Mouse (Mus musculus): ENCODE measurements around the gene Crb2.
A peak's percentile ranks its signal among the peaks of the same experiment; 100 is the strongest.

The Crb2 gene

GRCm38 (mm10) chr2:37799137-37799536, 23.1 kb downstream of the Crb2 start:
- no peak for DNase-seq (ENCODE audit: low spot score)

GRCm38 (mm10) chr2:37801687-37802086, 25.6 kb downstream of the Crb2 start:
- no peak for DNase-seq (ENCODE audit: low spot score)

DNA sequence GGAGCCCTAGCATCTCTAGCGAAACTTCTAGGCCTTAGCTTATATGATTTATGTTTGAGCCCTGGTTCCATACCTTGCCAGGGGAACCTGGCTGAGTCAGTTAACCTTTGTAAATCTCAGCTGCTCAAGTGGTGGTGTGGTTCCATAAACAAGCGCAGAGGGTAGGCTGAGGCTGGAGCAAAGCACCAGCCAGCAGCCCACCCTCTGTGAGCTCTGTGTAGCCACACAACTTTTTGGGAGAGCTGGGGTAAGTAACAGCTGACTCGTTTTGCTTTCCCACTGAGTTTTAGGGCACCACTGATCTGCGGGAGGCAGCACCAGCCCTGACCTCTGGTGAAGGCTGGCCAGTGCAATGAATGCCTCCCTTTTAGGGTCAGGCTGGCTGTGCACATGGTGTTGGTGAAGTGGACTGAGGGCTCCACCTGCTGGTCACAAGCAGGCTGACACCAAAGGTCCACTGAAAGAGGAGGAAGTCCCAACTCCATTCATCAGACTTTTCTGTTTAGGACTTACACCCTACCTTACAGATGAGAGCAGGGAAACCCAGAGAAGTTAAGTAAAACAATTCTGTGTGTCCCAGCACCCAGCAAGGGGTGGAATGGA, 26.7 kb downstream of the Crb2 start:
- peak; percentile 92 for DNase-seq (ENCODE audit: low spot score)

DNA sequence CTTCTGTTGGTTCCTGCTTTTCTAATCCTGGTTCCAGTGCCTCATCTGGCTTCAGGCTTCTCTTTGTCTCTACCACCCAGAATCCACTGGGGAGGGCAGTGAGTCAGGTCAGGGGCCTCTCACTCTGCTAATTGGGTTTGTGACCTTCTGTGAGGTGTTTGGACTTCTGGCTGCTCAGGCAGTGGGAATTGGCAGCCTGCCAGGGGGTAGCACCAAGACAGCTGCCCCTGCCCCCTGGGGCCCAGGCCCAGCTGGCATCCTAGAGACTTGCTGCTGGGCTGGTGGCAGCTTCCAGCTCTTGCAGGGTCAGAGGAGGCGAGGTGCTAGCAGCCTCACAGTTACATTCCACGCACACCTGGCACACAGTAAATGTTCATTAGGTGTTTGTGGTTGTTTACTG, 35.6 kb downstream of the Crb2 start:
- peak; percentile 96 for DNase-seq (ENCODE audit: low spot score)

- DNase-seq (ENCODE audit: low spot score) = peak; percentile 6
These were observed 36.4 kb downstream of the Crb2 start for GRCm38 (mm10) chr2:37812401-37812800.

DNA sequence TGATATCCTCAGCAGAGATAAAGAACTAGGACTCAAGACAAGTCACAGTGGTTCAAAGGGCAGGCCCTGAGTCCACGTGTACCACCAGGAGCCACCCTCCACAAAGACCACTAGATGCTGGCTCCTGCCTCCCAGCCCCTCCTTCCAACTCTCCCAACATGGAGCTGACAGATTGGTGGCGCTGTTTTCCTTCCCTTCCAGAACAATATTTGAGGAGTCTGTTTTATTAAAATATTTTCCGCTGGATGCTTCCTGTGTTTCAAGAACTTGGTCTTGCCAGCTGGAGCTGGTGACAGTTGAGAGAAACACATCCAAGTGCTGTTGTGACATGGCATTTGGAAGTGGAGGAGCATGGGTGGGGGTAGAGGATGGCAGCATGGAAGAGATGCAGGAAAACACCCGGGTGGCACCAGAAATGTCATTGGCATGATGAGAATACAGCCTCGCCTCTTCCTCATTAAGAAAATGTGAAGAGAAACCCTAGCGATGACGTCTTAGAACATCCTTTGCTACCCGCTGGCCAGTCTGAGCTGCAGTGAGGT, 38.8 kb downstream of the Crb2 start:
- DNase-seq (ENCODE audit: low spot score) = peak; percentile 21

DNA sequence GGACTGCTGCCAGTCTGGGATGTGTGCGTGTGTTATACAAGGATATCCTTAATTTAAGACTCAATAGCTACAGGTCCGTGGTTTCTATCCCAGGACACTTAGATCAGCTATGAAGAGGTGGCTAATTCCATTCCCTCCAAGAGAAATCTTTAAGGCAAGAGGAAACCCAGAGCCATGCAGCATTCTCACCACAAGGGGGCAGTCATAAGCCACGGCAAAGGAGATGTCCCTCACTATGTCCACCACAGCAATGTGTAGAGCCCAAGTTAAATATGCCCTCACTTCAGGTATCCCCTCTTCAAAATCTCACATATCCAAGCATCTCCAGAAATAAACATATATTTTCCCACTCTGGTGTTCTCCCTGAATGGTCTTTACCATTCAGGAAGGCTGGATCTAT, 39.6 kb downstream of the Crb2 start:
- DNase-seq (ENCODE audit: low spot score) = peak; percentile 93

GRCm38 (mm10) chr2:37818761-37819525, 42.9 kb downstream of the Crb2 start:
- DNase-seq (ENCODE audit: low spot score) = peak; percentile 48

DNA sequence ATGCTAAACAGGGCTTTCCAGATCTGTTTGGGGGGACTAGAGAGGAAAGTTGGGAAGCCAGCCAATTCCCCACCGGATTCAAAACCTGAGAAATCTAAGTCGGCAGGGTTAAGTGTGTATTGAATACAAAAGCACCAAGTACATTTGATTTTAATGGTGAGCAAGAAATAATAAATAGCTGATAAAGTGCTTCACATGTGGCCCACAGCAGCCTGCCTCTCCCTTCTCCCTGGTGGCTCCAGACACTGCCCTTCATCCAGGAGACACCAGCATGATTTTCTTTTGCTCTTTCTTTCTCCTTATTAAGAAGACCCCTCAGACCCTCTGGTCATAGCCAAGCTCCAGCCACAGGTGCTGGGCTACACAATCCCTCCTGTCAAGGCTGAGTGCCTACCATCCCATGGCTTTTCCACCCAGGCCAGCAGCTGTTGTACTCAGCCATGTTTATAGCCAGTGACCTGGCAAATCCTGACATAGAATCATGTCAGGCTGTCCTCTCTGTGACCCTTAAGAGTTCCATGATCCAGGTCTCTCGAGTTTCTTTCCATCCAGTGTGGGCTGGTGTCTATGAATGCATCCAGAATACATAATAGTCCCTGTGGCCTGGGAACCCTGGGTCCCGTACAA, 43.6 kb downstream of the Crb2 start:
- DNase-seq (ENCODE audit: low spot score) = peak; percentile 7

GRCm38 (mm10) chr2:37822122-37822521, 46.1 kb downstream of the Crb2 start:
- DNase-seq (ENCODE audit: low spot score) = no peak

DNA sequence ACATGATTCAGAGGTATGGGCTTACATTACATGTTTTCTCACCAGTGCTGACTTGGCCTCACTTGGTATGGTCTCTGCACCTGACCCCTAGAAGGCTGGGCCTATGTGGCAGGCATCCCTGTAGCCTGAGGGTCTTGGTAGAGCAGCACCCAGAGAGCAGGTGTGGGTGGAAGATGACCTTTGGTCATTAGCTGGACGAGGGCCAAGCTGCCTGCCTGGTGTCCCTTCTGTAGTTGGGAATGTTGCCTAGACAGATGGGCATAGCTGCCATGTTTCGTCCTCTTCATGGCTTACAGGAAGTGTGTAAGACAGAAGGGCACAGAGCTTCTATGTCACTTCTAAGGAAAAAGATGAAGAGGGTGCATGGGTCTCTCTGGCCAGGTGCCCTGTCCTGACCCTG, 47.8 kb downstream of the Crb2 start:
- no peak for DNase-seq (ENCODE audit: low spot score)

DNA sequence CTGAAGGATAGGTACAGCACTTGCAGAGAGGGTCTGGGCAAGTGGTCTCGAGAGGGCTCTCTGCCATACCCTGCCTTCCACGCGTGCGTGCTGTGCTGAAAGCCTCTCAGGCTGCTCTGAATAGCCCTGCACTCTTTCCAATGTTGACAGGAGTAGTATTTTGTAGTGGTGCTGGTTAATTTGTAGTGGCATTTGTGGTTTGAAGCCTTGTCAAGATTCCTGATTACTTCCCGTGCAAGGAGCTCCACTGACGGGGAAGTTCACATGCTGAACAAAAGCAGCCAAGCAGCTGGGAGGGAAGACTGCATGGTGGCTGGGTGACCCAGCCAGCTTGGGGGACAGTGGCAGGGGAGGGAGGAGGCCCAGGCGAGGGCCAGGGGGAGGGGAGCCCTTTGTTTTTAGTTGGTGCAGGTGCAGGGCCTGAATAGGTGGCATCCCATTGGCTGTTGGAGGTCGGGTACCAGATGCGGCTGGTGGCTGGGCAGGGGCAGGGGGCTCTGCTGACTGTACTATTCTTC, 53.8 kb downstream of the Crb2 start:
- no peak for DNase-seq (ENCODE audit: low spot score)

DNA sequence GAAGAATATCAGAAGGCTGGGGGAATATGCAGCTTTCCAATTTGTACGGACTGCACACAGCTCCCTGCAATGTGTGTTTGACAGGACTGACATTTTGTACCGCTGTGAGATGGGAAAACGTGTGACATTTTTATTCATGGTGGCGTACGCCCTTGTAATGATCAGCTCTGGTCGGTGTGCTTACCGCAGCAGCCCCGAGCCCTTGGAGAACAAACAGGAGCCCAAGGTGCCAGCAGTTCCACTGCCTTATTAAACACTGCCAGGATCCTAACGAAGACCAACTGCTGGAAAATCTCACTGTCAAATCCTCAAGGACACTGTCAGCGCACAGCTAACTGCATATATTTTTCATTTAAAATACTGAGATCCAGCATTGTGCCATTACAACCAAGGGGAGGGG, 56.2 kb downstream of the Crb2 start:
- no peak for DNase-seq (ENCODE audit: low spot score)

DNA sequence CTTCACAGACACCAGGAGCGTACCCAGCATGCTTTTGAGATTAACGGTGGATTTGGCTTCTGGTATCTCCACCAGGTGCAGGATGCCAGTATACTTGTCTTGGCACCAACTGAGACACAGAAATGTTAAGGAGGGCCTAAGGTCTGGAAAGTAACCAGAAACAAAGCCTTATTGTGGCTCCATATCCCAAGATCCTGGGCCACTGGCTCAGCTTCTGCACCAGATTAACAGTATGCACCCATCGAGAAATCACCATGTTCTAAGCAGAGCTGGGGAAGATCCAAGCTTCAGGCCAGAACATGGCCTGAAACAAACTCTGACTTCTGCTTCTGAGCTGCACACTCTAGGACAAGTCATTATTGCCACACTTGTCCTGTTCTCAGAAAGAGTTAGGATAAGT, 60.9 kb downstream of the Crb2 start:
- no peak for DNase-seq (ENCODE audit: low spot score)

DNA sequence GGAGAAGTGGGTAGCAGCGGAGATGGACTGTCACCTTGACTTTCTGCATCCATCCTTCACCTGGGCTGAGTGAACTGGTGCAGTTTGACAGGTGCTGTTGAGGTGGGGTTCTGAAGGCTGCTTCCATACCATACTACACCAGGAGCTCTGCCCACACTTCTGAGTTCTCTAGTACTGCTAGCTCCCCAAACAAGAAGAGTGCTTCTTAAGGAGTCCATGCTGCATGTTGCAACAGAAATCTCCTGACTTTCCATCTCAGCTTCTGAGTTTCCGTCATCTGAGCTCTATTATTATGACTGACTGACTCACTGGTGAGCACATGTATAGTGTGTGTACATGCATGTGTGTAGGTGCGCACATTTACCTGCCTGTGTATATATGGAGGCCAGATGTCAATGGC, 61.5 kb downstream of the Crb2 start:
- DNase-seq (ENCODE audit: low spot score) = no peak

- no peak for DNase-seq (ENCODE audit: low spot score)
These were observed 62.3 kb downstream of the Crb2 start for GRCm38 (mm10) chr2:37838202-37838984.

GRCm38 (mm10) chr2:37839922-37840321, 63.9 kb downstream of the Crb2 start:
- DNase-seq (ENCODE audit: low spot score) = no peak

GRCm38 (mm10) chr2:37842151-37842569, 66.1 kb downstream of the Crb2 start:
- DNase-seq (ENCODE audit: low spot score) = no peak

DNA sequence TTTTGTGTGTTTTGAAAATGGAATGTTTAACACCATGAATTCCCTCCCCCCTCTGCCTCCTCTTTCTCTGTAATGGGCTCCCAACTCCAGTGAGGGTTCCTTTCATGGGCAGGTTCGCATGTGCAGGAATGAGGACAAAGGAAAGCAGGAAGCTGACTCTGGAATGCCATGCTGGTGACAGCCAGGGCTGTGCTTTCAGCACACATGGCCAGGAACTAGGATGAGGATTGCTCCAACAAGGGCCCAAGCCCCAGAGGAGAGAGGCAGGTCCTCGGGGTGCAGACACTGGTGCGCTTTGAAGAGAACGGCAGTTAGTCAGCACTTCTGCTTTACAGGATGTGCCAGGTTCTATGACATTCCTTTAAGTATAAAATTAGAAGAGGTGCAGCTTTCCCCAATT, 66.7 kb downstream of the Crb2 start:
- no peak for DNase-seq (ENCODE audit: low spot score)

Data from MN1 (cell line).